Mouse (Mus musculus): ENCODE results near the gene Ddr1.
A peak's percentile ranks its signal among the peaks of the same experiment; 100 is the strongest.

The Ddr1 gene

GRCm38 (mm10) chr17:35704621-35705464 lies at the start of gene Ddr1:
Gene Ddr1, minus strand, starts transcription at chr17:35704621.
- peak; percentile 74 for DNase-seq (ENCODE audit: low read depth, low spot score)

- no peak for DNase-seq (ENCODE audit: low read depth, low spot score)
Measured at GRCm38 (mm10) chr17:35753668-35754067, 49.2 kb upstream of the Ddr1 start.

- DNase-seq (ENCODE audit: low read depth, low spot score), result peak; percentile 87
Measured at GRCm38 (mm10) chr17:35752221-35752811, 47.9 kb upstream of the Ddr1 start.

- peak; percentile 79 for DNase-seq (ENCODE audit: low read depth, low spot score)
Measured at GRCm38 (mm10) chr17:35749685-35750084, 45.3 kb upstream of the Ddr1 start.

GRCm38 (mm10) chr17:35744361-35744760 lies 39.9 kb upstream of the Ddr1 start:
- DNase-seq (ENCODE audit: low read depth, low spot score), result no peak

- DNase-seq (ENCODE audit: low read depth, low spot score), result no peak
Measured at GRCm38 (mm10) chr17:35742948-35743347, 38.5 kb upstream of the Ddr1 start.

- no peak for DNase-seq (ENCODE audit: low read depth, low spot score)
Measured at GRCm38 (mm10) chr17:35741589-35742226, 37.3 kb upstream of the Ddr1 start.

GRCm38 (mm10) chr17:35740276-35740880 lies 36.0 kb upstream of the Ddr1 start:
- no peak for DNase-seq (ENCODE audit: low read depth, low spot score)

- peak; percentile 96 for DNase-seq (ENCODE audit: low read depth, low spot score)
Measured at GRCm38 (mm10) chr17:35739675-35740074, 35.3 kb upstream of the Ddr1 start.

GRCm38 (mm10) chr17:35737743-35738142 lies 33.3 kb upstream of the Ddr1 start:
- DNase-seq (ENCODE audit: low read depth, low spot score), result peak; percentile 87

GRCm38 (mm10) chr17:35736280-35736960 lies 32.0 kb upstream of the Ddr1 start:
- peak; percentile 79 for DNase-seq (ENCODE audit: low read depth, low spot score)

- DNase-seq (ENCODE audit: low read depth, low spot score), result no peak
Measured at GRCm38 (mm10) chr17:35734478-35734877, 30.1 kb upstream of the Ddr1 start.

- DNase-seq (ENCODE audit: low read depth, low spot score), result peak; percentile 54
Measured at GRCm38 (mm10) chr17:35733398-35733797, 29.0 kb upstream of the Ddr1 start.

- no peak for DNase-seq (ENCODE audit: low read depth, low spot score)
Measured at GRCm38 (mm10) chr17:35731431-35732145, 27.2 kb upstream of the Ddr1 start.

GRCm38 (mm10) chr17:35730112-35730511 lies 25.7 kb upstream of the Ddr1 start:
- peak; percentile 23 for DNase-seq (ENCODE audit: low read depth, low spot score)

GRCm38 (mm10) chr17:35728821-35729220 lies 24.4 kb upstream of the Ddr1 start:
- DNase-seq (ENCODE audit: low read depth, low spot score), result no peak

GRCm38 (mm10) chr17:35727471-35728205 lies 23.2 kb upstream of the Ddr1 start:
- DNase-seq (ENCODE audit: low read depth, low spot score), result no peak

- DNase-seq (ENCODE audit: low read depth, low spot score), result no peak
Measured at GRCm38 (mm10) chr17:35727028-35727427, 22.6 kb upstream of the Ddr1 start.

GRCm38 (mm10) chr17:35725286-35726232 lies 21.1 kb upstream of the Ddr1 start:
- DNase-seq (ENCODE audit: low read depth, low spot score), result peak; percentile 93
